Mouse (Mus musculus): Measurements from ENCODE around the gene Nrg3.

DNA sequence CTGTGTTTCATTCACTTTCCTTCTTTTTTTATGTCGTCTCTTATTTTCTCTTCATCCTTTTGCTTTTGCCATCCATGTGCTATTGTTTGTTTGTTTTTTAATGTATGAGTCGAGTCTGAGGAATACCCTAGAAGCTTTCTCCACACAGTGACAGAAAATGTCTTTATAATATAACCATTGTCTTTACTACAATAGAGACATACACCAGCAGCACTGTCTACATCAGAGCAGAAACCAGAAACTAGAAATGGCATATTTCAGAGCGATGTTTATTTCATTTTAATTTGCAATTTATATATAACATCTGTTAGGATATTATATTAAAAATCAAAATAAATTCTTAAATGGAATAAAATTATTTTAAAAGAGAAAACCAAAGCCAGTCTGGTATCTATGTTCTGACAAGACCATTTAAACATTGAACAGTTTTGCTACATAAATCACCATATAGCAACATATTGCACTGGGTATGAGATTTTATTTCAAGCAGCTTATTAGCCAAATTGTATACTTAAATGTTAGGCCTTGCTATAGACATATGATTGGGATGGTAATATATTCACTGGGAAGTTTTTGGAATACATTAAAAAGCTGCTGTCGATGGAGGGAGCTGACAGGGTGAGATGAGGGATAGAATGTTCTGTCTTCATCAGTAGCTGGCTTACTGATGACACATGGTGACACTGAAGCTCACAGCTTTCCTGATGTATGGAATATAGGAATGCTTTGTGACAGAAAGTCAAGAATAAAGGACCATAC, 120.7 kb downstream of the Nrg3 start:
- TF ChIP-seq POLR2A (IDR thresholded peaks at IDR 0.05; ENCODE audit: borderline replicate concordance, extremely low read depth, insufficient read depth, insufficient read length, poor library complexity, severe bottlenecking): no peak
- TF ChIP-seq CTCF (IDR thresholded peaks at IDR 0.05; ENCODE audit: borderline replicate concordance, extremely low read depth, insufficient read depth, insufficient read length): no peak

Measured in brain, embryonic 14.5 days (tissue).